Mouse (Mus musculus): ENCODE data around the gene Mcm6.

DNA sequence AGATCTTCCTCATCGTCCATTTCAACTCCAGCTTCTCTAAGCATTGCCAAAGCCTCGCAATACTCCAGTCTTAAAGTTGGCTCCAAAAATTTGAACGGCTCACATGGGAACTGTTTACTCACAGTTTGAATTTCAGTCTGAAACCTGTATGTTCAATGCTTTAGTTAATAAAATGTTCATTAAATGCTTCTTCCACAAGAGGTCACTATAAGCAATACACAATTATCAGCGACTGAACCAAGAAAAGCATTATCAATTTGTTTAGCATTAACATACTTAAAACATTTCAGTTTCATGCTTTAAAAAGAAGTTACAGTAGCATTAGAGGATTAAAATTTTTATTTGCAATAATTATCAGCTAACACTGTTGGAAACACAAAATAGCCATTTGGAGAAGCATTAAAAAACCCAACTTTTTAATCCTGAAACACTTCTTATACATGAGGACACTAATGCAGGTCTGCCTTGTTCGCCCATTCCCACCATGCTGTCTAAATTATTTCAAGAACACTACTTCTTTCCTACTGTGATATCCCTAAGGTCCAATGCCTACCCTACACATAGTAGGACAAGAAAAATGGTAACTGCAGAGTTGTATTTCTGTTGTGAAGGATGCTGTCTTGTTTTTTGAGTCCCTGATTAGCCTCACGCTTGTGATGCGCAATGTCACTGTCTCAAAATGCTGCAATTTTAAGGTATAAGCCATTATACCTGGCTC lies 12.8 kb upstream of the Mcm6 start:
- TF ChIP-seq CTCF (IDR thresholded peaks at IDR 0.05; ENCODE audit: low read depth) (peak; percentile 74), EP300 (optimal IDR thresholded peaks at IDR 0.05) (no peak)
